Mouse (Mus musculus) embryo, embryonic 11.5 days (tissue): ENCODE results near the gene Mfsd10.

Experiments used
- DNase-seq: peaks from one replicate; pipeline ENCODE4 v3.0.0-alpha.2; 2012; ENCODE audit warnings: low read depth, low spot score

Mfsd10 gene

GRCm38 (mm10) chr5:34636481-34637287 lies at the start of gene Mfsd10:
Mfsd10 (minus strand) TSS chr5:34637212.
- peak; percentile 68 for DNase-seq

DNA sequence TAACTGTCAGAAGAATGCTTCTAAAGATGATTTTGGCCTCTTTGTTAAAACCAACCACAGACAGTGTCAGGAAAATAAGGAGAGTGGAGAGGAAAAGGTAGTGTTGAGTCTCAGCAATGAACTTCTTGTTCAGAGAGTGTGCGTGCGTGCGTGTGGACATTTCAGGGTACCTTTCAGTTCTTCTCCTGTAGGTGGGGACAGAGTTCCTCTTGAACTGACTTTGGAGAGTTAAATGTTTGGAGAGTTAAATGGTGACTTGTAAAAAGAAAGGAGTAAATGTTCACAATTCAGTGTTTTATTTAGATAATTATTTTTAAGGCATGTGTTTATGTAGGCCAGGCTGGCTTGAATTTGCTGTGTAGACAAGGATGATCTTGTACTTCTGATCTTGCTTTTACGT lies 33.3 kb upstream of the Mfsd10 start:
- no peak for DNase-seq

GRCm38 (mm10) chr5:34669493-34669892 lies 32.5 kb upstream of the Mfsd10 start:
- DNase-seq: no peak

DNA sequence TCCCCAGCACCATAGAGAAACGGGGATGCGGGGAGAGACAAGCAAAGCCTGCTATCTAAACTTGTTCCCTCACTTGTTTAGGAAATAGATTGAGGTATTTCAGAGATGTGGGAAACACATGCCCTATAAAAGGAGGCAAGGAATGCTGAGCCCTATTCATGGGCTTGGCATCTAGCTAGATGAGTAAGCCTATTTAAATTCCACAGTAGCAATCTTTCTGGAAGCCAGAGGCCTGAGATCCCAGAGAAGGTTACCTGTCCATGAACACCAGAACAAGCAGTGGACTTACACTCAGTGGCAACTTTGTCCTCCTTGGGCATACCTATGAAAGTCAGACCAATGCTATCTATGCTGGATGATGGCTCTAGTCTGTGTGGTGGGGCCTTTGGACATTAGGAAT lies 26.2 kb upstream of the Mfsd10 start:
- no peak for DNase-seq

GRCm38 (mm10) chr5:34661909-34662308 lies 24.9 kb upstream of the Mfsd10 start:
- no peak for DNase-seq

DNA sequence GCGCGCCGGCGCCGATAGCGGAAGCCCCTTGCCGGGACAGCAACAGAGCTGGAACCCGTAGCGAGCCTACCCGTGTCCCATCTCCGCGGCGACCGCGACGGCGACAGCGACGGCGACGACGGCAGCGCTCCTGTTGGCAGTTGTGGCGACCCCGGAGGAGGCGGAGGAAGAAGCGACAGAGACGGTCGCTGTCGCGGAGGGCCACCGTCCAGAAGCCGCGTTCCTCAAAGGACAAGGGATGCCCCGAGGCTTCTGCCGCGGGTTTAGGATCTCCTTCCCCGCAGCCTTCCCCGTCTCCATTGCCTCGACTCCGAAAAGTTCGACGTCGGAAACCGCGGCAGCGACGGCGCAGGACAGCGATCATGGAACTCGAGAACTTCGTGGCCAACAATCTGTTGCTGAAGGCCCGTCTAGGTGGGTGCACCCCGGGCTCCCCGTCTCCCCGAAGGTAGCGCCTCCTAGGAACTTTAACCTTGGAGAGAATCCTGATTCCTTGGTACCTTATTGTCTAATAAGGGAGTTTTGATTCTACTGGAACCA lies 23.6 kb upstream of the Mfsd10 start:
- no peak for DNase-seq

DNA sequence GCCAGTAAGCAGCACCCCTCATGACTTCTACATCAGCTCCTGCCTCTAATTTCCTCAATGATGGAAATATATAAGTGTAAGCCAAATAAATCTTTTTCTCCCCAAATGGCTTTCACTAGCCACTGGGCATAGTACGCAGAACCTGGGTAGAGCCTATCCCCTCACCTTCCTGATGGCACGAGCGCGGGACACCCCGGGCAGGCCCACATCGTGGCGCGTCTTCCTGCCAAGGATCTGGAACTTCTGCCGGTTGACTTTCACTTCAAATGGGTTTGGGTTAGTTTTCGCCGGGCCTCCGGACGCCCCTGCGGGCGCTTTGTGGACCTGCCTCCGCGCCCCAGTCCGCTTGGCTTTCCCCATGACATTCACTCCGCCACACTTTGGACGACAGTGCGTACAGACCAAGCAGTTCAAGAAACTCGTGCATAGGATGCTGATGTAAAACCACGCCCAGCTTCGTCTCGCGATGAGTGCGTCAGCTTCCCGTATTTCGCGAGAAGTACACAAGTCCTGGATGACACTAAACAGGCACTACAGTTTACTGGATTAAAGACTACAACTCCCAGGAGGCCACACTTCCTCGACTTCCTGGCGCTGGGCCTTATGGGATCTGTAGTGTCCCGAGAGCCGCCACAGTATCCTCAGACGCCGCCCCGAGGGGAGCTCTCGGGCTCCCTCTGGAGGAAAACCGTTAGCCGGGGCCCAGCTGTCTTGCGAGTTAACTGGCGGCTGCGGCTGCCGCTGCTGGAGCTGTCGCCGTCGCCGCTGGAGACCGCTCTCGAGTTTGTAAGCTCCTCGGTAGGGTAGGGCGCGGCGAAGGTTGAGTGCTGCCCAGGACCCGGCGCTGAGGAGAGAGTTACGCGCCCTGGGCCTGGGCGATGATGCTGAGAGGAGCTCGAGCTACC lies 22.9 kb upstream of the Mfsd10 start, which contains the start of the genes Nop14 and Grk4:
Nop14 (minus strand) TSS at position 463 of the 905 bp plus-strand sequence.
Grk4 (plus strand) TSS at position 694 of the 905 bp plus-strand sequence.
- peak; percentile 99 for DNase-seq

GRCm38 (mm10) chr5:34657556-34657955 lies 20.5 kb upstream of the Mfsd10 start:
- DNase-seq: no peak

- DNase-seq: no peak
These were observed 17.9 kb upstream of the Mfsd10 start for GRCm38 (mm10) chr5:34654881-34655280.

- no peak for DNase-seq
These were observed 15.9 kb upstream of the Mfsd10 start for GRCm38 (mm10) chr5:34652961-34653360.

DNA sequence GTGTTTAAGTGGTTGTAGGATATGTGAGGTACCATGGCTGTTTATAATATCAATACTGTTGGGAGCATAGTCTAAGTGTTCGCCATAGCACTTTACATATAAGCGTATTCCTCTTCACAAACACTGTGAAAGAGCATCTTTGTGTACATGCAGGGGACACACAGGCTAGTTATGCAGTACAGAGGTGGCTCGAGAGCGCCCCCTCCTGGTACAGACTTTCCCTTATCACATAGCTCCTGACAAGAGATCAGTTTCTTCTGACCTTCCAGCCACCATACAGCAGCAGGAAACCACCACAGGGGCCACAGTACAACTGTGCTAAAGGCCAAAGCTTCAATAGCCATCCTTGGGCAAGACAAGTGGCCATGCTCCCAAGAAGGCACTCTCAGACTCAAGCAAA lies 10.6 kb upstream of the Mfsd10 start:
- no peak for DNase-seq

- DNase-seq: no peak
These were observed 5.9 kb upstream of the Mfsd10 start for GRCm38 (mm10) chr5:34642932-34643331.

GRCm38 (mm10) chr5:34641991-34642390 lies 5.0 kb upstream of the Mfsd10 start:
- DNase-seq: no peak

DNA sequence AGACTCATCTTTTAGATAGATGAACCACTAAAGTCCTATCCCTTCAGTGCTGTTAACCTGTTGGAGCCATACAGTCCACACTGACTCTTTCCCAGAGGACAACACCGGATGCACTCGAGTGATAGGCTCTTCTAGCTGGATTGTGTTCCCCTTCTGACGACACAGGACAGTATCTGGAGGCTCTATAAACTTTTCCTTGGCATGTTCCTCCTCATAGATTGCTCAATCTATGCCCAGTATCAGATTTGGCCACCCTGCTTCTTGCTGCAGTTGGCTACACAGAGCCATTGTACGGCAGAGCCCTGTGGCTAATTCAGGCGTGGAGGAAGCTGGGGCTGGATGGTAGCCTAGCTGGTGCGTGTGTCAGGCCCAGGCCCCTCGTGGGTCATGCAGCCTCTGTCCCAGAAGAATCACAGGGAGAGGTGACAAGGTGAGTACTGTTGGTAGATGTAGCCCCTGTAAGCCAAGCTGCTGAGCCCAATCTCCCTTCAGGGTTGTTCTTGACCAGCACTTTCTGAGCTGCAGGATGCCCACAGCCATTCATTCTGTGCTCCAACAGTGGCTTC lies 662 bp upstream of the Mfsd10 start:
- no peak for DNase-seq

DNA sequence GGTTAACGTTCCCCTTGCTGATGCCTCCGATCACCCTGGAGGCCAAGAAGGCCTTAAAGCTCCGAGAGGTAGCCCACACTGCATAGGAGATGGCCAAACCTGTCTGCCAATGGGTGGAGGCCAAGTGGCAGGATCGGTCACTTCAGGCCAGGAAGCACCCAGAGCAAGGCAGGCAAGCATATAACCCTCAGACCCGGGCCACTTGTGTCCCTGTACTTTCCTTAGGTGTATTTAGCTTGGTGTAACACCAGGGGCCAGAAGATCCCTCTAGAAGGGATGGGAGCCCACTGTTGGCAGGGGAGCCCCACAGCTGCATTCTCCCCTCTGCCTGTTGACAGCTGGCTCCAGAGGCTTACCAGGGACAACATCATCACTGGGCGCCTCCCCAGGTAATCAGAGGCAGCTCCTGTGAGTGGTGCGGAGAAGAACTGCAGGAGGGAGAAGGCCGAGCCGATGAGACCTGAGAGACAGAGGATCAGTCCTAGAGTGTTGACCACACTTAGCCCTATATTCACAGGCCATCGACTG lies 1.3 kb downstream of the Mfsd10 start:
- no peak for DNase-seq

DNA sequence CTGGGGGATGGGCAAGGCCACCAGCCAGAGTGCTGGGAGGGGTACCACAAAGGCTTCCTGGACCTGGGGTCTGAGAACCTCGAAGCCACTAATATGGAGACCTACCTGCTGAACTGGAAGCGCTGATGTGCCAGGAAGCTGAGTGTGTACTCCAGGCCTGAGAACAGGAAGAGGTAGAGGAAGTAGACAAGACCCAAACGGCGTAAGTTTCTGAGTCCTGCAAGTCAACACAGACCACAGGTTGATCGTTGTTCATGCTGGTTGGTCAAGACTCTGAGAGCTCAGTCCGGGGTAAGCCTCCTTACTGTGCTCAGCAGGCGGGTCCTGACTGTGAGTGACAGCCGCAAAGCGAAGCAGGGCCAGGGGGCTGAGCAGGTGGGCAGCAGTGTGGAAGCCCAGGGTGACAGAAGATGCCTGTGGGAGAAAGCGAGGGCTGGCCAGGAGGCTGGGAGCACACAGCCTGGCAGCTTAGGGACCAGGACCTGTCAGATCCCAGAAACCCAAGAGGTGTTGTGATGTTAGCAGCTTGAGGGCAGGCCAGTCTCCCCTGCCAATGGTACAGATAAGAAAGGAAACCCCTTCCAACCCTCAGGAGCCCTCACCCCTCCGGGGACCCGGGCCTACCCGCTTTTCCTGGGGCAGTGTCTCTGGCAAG lies 2.1 kb downstream of the Mfsd10 start:
- DNase-seq: no peak

GRCm38 (mm10) chr5:34633641-34634040 lies 3.4 kb downstream of the Mfsd10 start:
- DNase-seq: no peak

DNA sequence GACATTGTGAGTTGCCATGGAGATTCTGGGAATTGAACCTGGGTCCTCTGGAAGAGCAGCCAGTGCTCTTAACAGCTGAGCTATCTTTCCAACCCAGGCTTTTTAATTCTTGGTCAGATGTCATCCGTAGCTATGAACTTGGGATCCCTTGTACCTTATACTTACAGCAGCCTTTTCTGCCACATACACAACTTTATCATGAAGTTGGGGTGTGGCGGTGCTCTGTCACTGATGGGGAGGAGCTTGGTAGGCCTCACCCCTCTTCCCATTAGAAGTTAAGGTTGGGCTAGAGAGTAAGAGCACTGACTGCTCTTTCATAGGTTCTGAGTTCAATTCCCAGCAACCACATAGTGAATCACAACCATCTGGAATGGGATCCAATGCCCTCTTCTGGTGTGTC lies 4.0 kb downstream of the Mfsd10 start:
- no peak for DNase-seq

GRCm38 (mm10) chr5:34609966-34610365 lies 27.0 kb downstream of the Mfsd10 start:
- DNase-seq: no peak

GRCm38 (mm10) chr5:34608226-34608625 lies 28.8 kb downstream of the Mfsd10 start:
- no peak for DNase-seq
